Mouse (Mus musculus): ENCODE measurements around the gene Myo9b. TPM values are rescaled to one million over a fixed set of nuclear protein-coding genes. Genes with fewer than 3 reads are reported as not detected.
"Not testable (repeated sequence)": the region's sequence is repeated elsewhere in the genome, so short reads cannot be mapped to it uniquely, and the experiment has no call there.

Gene Myo9b
- polyA plus RNA-seq, 1 experiment, result 107 TPM

DNA sequence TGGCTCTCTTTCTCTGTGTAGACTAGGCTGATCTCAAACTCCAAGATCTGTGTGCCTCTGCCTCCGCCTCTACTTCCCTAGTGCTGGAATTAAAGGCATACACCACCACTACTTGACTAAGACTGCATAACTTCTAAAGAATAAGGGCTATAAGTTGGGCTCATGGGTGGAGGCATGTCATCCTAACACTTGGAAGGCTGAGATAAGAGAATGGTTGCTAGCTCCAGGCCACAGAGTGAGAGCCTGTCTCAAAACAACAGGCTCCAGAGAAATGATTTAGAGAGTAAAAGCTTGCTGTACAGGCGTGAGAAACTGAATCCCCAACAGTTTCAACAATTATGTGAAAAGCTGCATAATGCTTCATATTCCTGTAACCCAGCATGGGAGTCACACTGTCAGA, 41.4 kb downstream of the Myo9b start:
- Histone ChIP-seq H3K27ac (ENCODE audit: insufficient read depth, low read depth, low read length) (no peak overlapping the region), H3K4me3 (ENCODE audit: insufficient read depth, low read length) (no peak overlapping the region), H3K4me1 (ENCODE audit: control insufficient read depth, insufficient read depth, low read length) (peaks cover 48% of the 10 kb centered on the region)
- TF ChIP-seq CTCF (IDR thresholded peaks at IDR 0.05; ENCODE audit: low read depth, low read length) (no peak), POLR2A (IDR thresholded peaks at IDR 0.05; ENCODE audit: borderline replicate concordance, low read depth, low read length) (no peak)

DNA sequence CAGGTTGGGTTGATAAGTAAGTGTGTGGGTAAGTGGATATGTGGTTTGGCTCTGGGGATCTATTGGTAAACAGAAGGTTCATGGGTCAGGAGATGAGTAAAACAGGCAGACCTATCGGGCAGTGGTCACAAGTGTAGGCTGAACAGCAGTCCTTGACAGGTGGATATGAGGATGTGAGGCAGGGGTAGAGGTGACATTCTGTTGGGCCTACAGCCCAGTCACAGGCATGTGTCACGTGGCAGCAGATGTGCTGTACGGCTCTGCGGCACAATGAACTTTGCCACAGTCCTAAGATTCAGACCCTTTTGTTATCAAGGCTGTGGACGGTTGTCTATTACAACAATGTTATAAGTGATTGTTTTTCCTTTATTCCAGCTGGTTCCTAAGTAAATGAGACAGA, 43.5 kb downstream of the Myo9b start:
- no peak for TF ChIP-seq CTCF (IDR thresholded peaks at IDR 0.05; ENCODE audit: low read depth, low read length)
- TF ChIP-seq POLR2A (IDR thresholded peaks at IDR 0.05; ENCODE audit: borderline replicate concordance, low read depth, low read length), result no peak
- H3K27ac ChIP-seq (ENCODE audit: insufficient read depth, low read depth, low read length), result no peak overlapping the region
- peaks cover 32% of the 10 kb centered on the region for H3K4me1 ChIP-seq (ENCODE audit: control insufficient read depth, insufficient read depth, low read length)
- no peak overlapping the region for H3K4me3 ChIP-seq (ENCODE audit: insufficient read depth, low read length)

DNA sequence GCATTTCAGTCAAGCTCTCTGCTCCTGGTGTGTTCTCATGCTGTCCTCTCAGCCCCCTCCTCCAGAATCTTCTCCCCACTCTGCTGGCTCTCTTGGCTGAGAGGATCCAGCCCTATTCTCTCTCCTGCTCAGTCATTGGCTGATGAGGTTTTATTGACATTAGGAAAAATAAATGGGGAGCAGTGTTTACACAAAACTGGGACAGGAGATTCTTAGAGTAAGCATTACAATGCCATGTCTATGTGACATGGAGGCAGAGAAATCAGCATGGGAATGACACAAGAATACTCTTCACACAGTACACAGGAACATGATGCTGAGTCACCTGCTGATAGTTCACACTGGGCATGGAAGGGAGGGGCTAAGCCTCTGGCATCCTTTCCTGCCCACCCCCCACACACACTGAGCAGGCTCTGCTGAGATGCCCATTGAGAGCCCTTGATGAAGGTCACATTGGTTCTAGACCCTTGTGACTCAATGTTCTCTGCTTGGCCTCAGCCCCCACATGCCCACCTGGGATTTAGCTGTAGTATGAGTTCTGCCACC, 44.0 kb downstream of the Myo9b start:
- peaks cover 26% of the 10 kb centered on the region for H3K4me1 ChIP-seq (ENCODE audit: control insufficient read depth, insufficient read depth, low read length)
- H3K4me3 ChIP-seq (ENCODE audit: insufficient read depth, low read length), result no peak overlapping the region
- TF ChIP-seq POLR2A (IDR thresholded peaks at IDR 0.05; ENCODE audit: borderline replicate concordance, low read depth, low read length) (no peak), CTCF (IDR thresholded peaks at IDR 0.05; ENCODE audit: low read depth, low read length) (no peak)
- H3K27ac ChIP-seq (ENCODE audit: insufficient read depth, low read depth, low read length), result no peak overlapping the region

DNA sequence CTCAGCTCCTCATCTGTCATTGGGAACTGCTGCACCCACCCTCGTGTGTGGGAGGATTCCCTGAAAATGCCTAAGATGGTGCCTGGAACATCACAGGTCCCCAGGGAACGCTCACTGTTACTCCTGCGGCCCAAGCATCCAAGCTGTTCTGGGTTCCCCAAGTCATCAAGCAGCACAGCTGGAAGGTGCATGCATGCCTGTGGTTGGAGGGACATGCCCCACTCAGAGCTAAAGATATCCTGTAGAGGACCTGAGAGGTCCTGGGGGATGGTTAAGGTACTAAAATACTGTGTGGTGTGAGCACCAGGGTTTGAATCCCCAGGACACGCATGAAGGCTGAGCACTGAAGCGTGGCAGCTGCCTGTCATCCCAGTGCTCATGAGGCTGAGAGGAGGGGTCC, 46.1 kb downstream of the Myo9b start:
- H3K27ac ChIP-seq (ENCODE audit: insufficient read depth, low read depth, low read length); H3K4me3 ChIP-seq (ENCODE audit: insufficient read depth, low read length); H3K4me1 ChIP-seq (ENCODE audit: control insufficient read depth, insufficient read depth, low read length): not testable (repeated sequence)

DNA sequence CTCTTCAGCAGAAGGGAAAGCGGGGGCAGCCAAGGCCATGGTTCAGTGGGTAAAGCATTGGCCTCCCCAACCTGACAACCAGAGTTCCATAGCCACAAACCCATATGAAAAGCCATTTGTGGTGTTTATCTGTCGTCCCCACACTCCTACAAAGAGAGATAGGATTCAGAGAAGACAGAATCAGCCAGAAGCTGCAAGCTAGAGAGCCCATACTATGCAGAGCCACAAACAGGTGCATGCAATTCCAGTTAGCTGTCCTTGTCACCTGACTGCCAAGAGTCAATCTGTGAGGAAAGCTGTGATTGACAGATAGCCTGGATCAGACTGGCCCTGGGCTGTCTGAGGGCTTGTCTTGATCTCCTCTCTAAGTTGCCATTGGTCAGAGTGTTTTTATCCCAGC, 47.2 kb downstream of the Myo9b start:
- H3K27ac ChIP-seq (ENCODE audit: insufficient read depth, low read depth, low read length); H3K4me3 ChIP-seq (ENCODE audit: insufficient read depth, low read length); H3K4me1 ChIP-seq (ENCODE audit: control insufficient read depth, insufficient read depth, low read length): not testable (repeated sequence)

DNA sequence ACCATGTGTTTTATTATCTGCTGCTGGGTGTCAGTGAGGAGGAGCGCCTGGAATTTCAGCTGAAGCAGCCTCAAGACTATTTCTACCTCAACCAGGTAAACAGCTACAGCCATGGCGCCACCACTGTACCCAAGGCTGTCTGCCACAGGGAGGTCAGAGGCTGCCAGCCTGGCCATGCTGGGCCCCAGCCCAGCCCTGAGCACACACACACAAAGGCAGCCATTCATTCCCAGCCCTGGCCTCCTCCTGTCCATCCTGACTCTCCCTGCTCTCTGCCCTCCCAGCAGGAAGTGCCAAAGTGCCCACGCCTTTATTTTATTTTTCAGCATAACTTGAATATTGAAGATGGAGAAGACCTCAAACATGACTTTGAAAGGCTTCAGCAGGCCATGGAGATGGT, 50.4 kb downstream of the Myo9b start:
- Histone ChIP-seq H3K4me3 (ENCODE audit: insufficient read depth, low read length) (no peak overlapping the region), H3K4me1 (ENCODE audit: control insufficient read depth, insufficient read depth, low read length) (no peaks in the 10 kb centered on the region), H3K27ac (ENCODE audit: insufficient read depth, low read depth, low read length) (no peak overlapping the region)
- no peak for TF ChIP-seq POLR2A (IDR thresholded peaks at IDR 0.05; ENCODE audit: borderline replicate concordance, low read depth, low read length)
- TF ChIP-seq CTCF (IDR thresholded peaks at IDR 0.05; ENCODE audit: low read depth, low read length), result no peak

DNA sequence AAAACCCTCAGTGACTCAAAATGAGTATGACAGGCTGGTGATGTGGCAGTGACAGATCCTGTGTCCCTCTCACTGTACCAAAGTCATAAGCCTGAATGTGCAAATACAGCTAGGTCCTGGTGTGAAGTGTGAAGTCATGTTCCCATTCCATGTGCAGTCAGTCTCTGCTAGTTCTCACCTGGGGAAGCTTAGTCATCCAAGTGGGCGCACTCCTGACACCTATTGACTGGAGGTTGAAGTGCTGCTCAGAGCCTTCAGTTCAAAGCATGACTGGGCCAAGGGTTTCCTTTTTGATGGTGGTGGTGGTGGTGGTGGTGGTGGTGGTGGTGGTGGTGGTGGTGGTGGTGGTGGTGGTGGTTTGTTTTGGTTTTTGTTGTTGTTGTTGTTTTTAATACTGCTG, 52.3 kb downstream of the Myo9b start:
- Histone ChIP-seq H3K4me1 (ENCODE audit: control insufficient read depth, insufficient read depth, low read length) (no peaks in the 10 kb centered on the region), H3K4me3 (ENCODE audit: insufficient read depth, low read length) (no peak overlapping the region), H3K27ac (ENCODE audit: insufficient read depth, low read depth, low read length) (no peak overlapping the region)
- TF ChIP-seq POLR2A (IDR thresholded peaks at IDR 0.05; ENCODE audit: borderline replicate concordance, low read depth, low read length) (no peak), CTCF (IDR thresholded peaks at IDR 0.05; ENCODE audit: low read depth, low read length) (no peak)

DNA sequence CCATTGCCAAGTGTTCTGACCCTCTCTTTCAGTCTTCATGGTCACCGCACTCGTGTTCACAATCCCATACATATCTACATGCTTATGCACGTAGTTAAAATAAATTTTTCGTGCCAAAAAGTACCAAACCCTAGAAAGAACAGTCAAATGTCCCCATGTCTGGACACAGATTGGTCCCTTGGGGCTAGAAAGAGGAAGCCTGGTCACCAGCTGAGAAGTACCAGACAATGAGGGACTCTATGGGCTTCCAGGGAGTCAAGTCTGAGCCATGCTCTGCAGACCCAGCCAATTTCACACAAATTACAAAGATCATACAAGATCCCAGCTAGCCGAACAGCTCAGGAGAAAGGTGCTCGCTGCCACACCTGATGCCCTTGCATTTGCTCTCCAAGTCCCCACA, 65.3 kb downstream of the Myo9b start:
- not testable (repeated sequence) for H3K27ac ChIP-seq (ENCODE audit: insufficient read depth, low read depth, low read length); H3K4me1 ChIP-seq (ENCODE audit: control insufficient read depth, insufficient read depth, low read length); H3K4me3 ChIP-seq (ENCODE audit: insufficient read depth, low read length)

DNA sequence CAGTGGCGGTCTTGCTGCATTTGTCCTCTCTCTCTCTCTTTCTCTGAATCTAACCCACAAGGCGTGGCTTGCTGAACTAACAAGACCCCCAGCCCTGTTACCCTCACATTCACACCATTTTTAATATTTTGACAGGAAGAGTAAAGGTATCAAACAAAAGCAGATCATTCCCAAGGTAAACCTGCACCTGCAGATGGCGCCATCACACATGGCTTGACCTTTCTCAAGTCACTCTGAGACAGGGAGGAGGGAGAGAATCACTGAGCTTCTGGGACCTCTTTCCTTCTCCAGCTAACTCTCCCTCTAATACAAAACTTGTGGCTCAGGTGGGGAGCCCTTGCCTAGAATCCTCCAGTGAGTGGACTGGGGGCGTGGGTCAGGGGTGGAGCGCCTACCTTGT, 68.1 kb downstream of the Myo9b start:
- peak; percentile 21; the same call in 1 of the 2 replicates for TF ChIP-seq CTCF (IDR thresholded peaks at IDR 0.05; ENCODE audit: low read depth, low read length)
- TF ChIP-seq POLR2A (IDR thresholded peaks at IDR 0.05; ENCODE audit: borderline replicate concordance, low read depth, low read length), result no peak
- no peak overlapping the region for H3K27ac ChIP-seq (ENCODE audit: insufficient read depth, low read depth, low read length)
- H3K4me1 ChIP-seq (ENCODE audit: control insufficient read depth, insufficient read depth, low read length), result peaks cover 5% of the 10 kb centered on the region
- H3K4me3 ChIP-seq (ENCODE audit: insufficient read depth, low read length), result no peak overlapping the region

DNA sequence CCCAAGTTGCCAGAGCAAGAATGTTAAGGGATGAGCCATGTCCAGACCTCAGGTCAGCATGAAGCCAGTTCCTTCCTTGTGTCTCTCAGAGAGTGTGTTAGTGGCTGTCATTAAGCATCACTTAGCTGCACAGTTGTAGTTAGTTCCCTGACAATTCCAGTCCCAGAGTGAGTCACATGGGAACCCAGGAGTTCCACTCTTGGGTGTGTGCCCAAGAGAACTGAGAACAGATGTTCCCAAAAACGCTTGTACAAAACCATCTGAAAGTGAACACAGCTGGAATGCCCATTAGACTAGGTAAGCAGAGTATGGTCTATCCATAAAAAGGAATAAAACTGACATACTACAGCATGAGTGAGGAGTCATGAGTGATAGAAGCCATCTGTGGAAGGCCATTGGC, 74.1 kb downstream of the Myo9b start:
- TF ChIP-seq POLR2A (IDR thresholded peaks at IDR 0.05; ENCODE audit: borderline replicate concordance, low read depth, low read length) (no peak), CTCF (IDR thresholded peaks at IDR 0.05; ENCODE audit: low read depth, low read length) (no peak)
- Histone ChIP-seq H3K4me1 (ENCODE audit: control insufficient read depth, insufficient read depth, low read length) (peaks cover 15% of the 10 kb centered on the region), H3K4me3 (ENCODE audit: insufficient read depth, low read length) (no peak overlapping the region), H3K27ac (ENCODE audit: insufficient read depth, low read depth, low read length) (peak overlapping the region; percentile 52)

DNA sequence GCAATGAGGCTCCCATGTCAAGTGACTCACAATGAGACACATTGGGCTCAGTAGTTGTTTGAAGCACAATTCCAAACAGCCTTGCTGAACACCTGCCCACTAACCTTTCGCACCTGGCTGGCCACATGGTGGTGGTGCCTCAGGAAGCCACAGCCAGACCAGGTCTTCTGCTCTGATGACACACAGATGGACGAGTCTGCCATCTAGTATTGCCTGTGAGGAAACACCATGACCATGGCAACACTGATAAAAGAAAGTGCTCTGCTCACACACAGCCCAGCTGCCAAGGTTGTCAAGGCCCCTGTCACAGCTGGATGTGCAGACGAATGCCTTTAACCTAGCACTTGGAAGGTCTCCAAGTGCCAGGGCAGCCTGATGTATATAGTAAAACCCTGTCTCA, 78.6 kb downstream of the Myo9b start:
- TF ChIP-seq CTCF (IDR thresholded peaks at IDR 0.05; ENCODE audit: low read depth, low read length) (no peak), POLR2A (IDR thresholded peaks at IDR 0.05; ENCODE audit: borderline replicate concordance, low read depth, low read length) (no peak)

More for the DNA sequence above, 78.6 kb downstream of the Myo9b start:
- Histone ChIP-seq H3K4me1 (ENCODE audit: control insufficient read depth, insufficient read depth, low read length) (peaks cover 5% of the 10 kb centered on the region), H3K4me3 (ENCODE audit: insufficient read depth, low read length) (no peak overlapping the region), H3K27ac (ENCODE audit: insufficient read depth, low read depth, low read length) (no peak overlapping the region)

All from bone marrow macrophage, adult 2 months (primary cell).